Mouse (Mus musculus): ENCODE data around the gene Scamp4. TPM values are rescaled to one million over a fixed set of nuclear protein-coding genes. Genes with fewer than 3 reads are reported as not detected.

Gene Scamp4
- polyA plus RNA-seq, 1 experiment from 2014 or later, result 65.1 TPM

- ATAC-seq (ENCODE audit: low FRiP score), result no peak
- Histone ChIP-seq H3K4me2 (no peak overlapping the region), H3K9me3 (no peaks in the 10 kb centered on the region), H3K36me3 (peaks cover 34% of the 10 kb centered on the region), H3K27me3 (no peaks in the 10 kb centered on the region), H3K4me3 (no peak overlapping the region), H3K9ac (no peak overlapping the region), H3K4me1 (replicated peaks) (peaks cover 31% of the 10 kb centered on the region), H3K27ac (no peak overlapping the region; the same call in 1 of the 2 replicates)
- 64% methylated on average over 5 of the region's 5 CpGs for WGBS
Observed at GRCm38 (mm10) chr10:80663485-80664196, 61.0 kb downstream of the Scamp4 start.

- no peak for ATAC-seq (ENCODE audit: low FRiP score)
- peaks cover 34% of the 10 kb centered on the region for H3K4me1 ChIP-seq (replicated peaks)
- no peaks in the 10 kb centered on the region for H3K9me3 ChIP-seq
- H3K36me3 ChIP-seq, result peaks cover 42% of the 10 kb centered on the region
- H3K27ac ChIP-seq, result peak overlapping the region; percentile 55; the same call in 1 of the 2 replicates
- 54% methylated on average over 16 of the region's 16 CpGs for WGBS
- H3K4me2 ChIP-seq, result peak overlapping the region; percentile 10; the same call in 1 of the 2 replicates
- H3K27me3 ChIP-seq, result no peaks in the 10 kb centered on the region
- H3K4me3 ChIP-seq, result no peak overlapping the region
- no peak overlapping the region for H3K9ac ChIP-seq
Observed at GRCm38 (mm10) chr10:80664197-80665015, 61.7 kb downstream of the Scamp4 start.

- H3K36me3 ChIP-seq, result peaks cover 48% of the 10 kb centered on the region
- H3K9ac ChIP-seq, result no peak overlapping the region
- no peak overlapping the region for H3K4me3 ChIP-seq
- H3K27me3 ChIP-seq, result no peaks in the 10 kb centered on the region
- peak overlapping the region; percentile 10; the same call in 1 of the 2 replicates for H3K4me2 ChIP-seq
- 0 out of 2 replicates have a peak overlapping the region, but pooled peaks have one; percentile 55 for H3K27ac ChIP-seq
- no peak for ATAC-seq (ENCODE audit: low FRiP score)
- 24% methylated on average over 10 of the region's 10 CpGs for WGBS
- peaks cover 34% of the 10 kb centered on the region for H3K4me1 ChIP-seq (replicated peaks)
- H3K9me3 ChIP-seq, result no peaks in the 10 kb centered on the region
Observed at GRCm38 (mm10) chr10:80665016-80665380, 62.3 kb downstream of the Scamp4 start.

Small RNAs within 50 kb of the gene (microRNA-seq; reads per million reads assigned to microRNA genes)
- not detected for gene Mir6912

Other genes starting within 250 kb of the Scamp4 start
- gene Plk5, start 246.4 kb upstream of the Scamp4 start, polyA plus RNA-seq (2015; fragmentation: Nextera tagmentation; extraction: Ambion mirVana), result 1.2 and 1.7 TPM in 2 replicates
- gene Mex3d, start 215.2 kb upstream of the Scamp4 start, polyA plus RNA-seq (2015; fragmentation: Nextera tagmentation; extraction: Ambion mirVana), result 14.8 and 16.5 TPM in 2 replicates
- 230 TPM in 2 replicates for gene Mbd3, start 203.3 kb upstream of the Scamp4 start, polyA plus RNA-seq (2015; fragmentation: Nextera tagmentation; extraction: Ambion mirVana)
- 575 and 577 TPM in 2 replicates for gene Uqcr11, start 196.0 kb upstream of the Scamp4 start, polyA plus RNA-seq (2015; fragmentation: Nextera tagmentation; extraction: Ambion mirVana)
- gene Tcf3, start 169.2 kb upstream of the Scamp4 start, polyA plus RNA-seq (2015; fragmentation: Nextera tagmentation; extraction: Ambion mirVana), result 60.9 and 62.5 TPM in 2 replicates
- gene Onecut3, start 108.0 kb upstream of the Scamp4 start, polyA plus RNA-seq (2015; fragmentation: Nextera tagmentation; extraction: Ambion mirVana), result 2.1 and 2.5 TPM in 2 replicates
- gene Atp8b3, start 63.7 kb upstream of the Scamp4 start, polyA plus RNA-seq (2015; fragmentation: Nextera tagmentation; extraction: Ambion mirVana), result 1.2 and 1.3 TPM in 2 replicates
- gene Rexo1, start 41.3 kb upstream of the Scamp4 start, polyA plus RNA-seq (2015; fragmentation: Nextera tagmentation; extraction: Ambion mirVana), result 28.8 and 31.3 TPM in 2 replicates
- gene Klf16, start 25.6 kb upstream of the Scamp4 start, polyA plus RNA-seq (2015; fragmentation: Nextera tagmentation; extraction: Ambion mirVana), result 4.6 and 4.9 TPM in 2 replicates
- 93.8 and 96.2 TPM in 2 replicates for gene Abhd17a, start 12.5 kb upstream of the Scamp4 start, polyA plus RNA-seq (2015; fragmentation: Nextera tagmentation; extraction: Ambion mirVana)
- gene Adat3, start within 50 bp of the Scamp4 start, polyA plus RNA-seq (2015; fragmentation: Nextera tagmentation; extraction: Ambion mirVana), result 4.4 and 6.4 TPM in 2 replicates
- 3.1 and 3.3 TPM in 2 replicates for gene Gm49322, start 3.1 kb downstream of the Scamp4 start, polyA plus RNA-seq (2015; fragmentation: Nextera tagmentation; extraction: Ambion mirVana)
- gene Csnk1g2, start 20.0 kb downstream of the Scamp4 start, polyA plus RNA-seq (2015; fragmentation: Nextera tagmentation; extraction: Ambion mirVana), result 98.5 and 102 TPM in 2 replicates
- 75.7 and 77.8 TPM in 2 replicates for gene Btbd2, start 54.2 kb downstream of the Scamp4 start, polyA plus RNA-seq (2015; fragmentation: Nextera tagmentation; extraction: Ambion mirVana)
- gene Mknk2, start 75.2 kb downstream of the Scamp4 start, polyA plus RNA-seq (2015; fragmentation: Nextera tagmentation; extraction: Ambion mirVana), result 55.4 and 56.2 TPM in 2 replicates
- gene Mob3a, start 99.1 kb downstream of the Scamp4 start, polyA plus RNA-seq (2015; fragmentation: Nextera tagmentation; extraction: Ambion mirVana), result 51.8 and 56.8 TPM in 2 replicates
- 36.4 and 42.8 TPM in 2 replicates for gene Izumo4, start 99.3 kb downstream of the Scamp4 start, polyA plus RNA-seq (2015; fragmentation: Nextera tagmentation; extraction: Ambion mirVana)
- 100 and 101 TPM in 2 replicates for gene Ap3d1, start 139.4 kb downstream of the Scamp4 start, polyA plus RNA-seq (2015; fragmentation: Nextera tagmentation; extraction: Ambion mirVana)
- gene Dot1l, start 152.3 kb downstream of the Scamp4 start, polyA plus RNA-seq (2015; fragmentation: Nextera tagmentation; extraction: Ambion mirVana), result 18.9 and 19.4 TPM in 2 replicates
- 55.9 and 61.6 TPM in 2 replicates for gene Sf3a2, start 195.3 kb downstream of the Scamp4 start, polyA plus RNA-seq (2015; fragmentation: Nextera tagmentation; extraction: Ambion mirVana)
- 128 and 132 TPM in 2 replicates for gene Plekhj1, start 195.8 kb downstream of the Scamp4 start, polyA plus RNA-seq (2015; fragmentation: Nextera tagmentation; extraction: Ambion mirVana)
- 0.22 TPM in 1 of 2 replicates, not detected in the other for gene Amh, start 202.4 kb downstream of the Scamp4 start, polyA plus RNA-seq (2015; fragmentation: Nextera tagmentation; extraction: Ambion mirVana)
- gene Jsrp1, start 210.6 kb downstream of the Scamp4 start, polyA plus RNA-seq (2015; fragmentation: Nextera tagmentation; extraction: Ambion mirVana), result 0.56 and 0.95 TPM in 2 replicates
- gene Oaz1, start 223.8 kb downstream of the Scamp4 start, polyA plus RNA-seq (2015; fragmentation: Nextera tagmentation; extraction: Ambion mirVana), result 1,227 and 1,240 TPM in 2 replicates
- gene Lingo3, start 241.2 kb downstream of the Scamp4 start, polyA plus RNA-seq (2015; fragmentation: Nextera tagmentation; extraction: Ambion mirVana), result 3.4 and 3.5 TPM in 2 replicates